Mouse (Mus musculus): Measurements from ENCODE around the gene Ankrd50. TPM values are rescaled to one million over a fixed set of nuclear protein-coding genes. Genes with fewer than 3 reads are reported as not detected.

The Ankrd50 gene
- total and polyA plus RNA-seq, 3 experiments: 26.0 to 36.8 (median 34.0) TPM

- Histone ChIP-seq H3K9ac (ENCODE audit: low read depth, low read length) (no peak overlapping the region), H3K27ac (no peak overlapping the region), H3K36me3 (ENCODE audit: control insufficient read depth, insufficient read depth, low read length) (no peaks in the 10 kb centered on the region), H3K4me3 (no peak overlapping the region), H3K79me2 (replicated peaks; ENCODE audit: control insufficient read depth, insufficient read depth, low read length) (no peaks in the 10 kb centered on the region), H3K4me1 (ENCODE audit: control insufficient read depth, insufficient read depth, low read length) (no peaks in the 10 kb centered on the region), H3K27me3 (ENCODE audit: control insufficient read depth, insufficient read depth, low read length) (no peaks in the 10 kb centered on the region)
- intact Hi-C loops (cut with DNase I): no loop called here
- no peak for TF ChIP-seq CTCF (IDR thresholded peaks at IDR 0.05)
- no peak for TF ChIP-seq EP300 (IDR thresholded peaks at IDR 0.05; ENCODE audit: insufficient read depth, low read depth, low read length)
- TF ChIP-seq POLR2A (IDR thresholded peaks at IDR 0.05; ENCODE audit: insufficient read depth, low read depth, low read length): no peak
- no peak for DNase-seq
- 49% methylated on average over 11 of the region's 11 CpGs for WGBS
Measured at GRCm38 (mm10) chr3:38433495-38434464, 50.9 kb downstream of the Ankrd50 start.

- Histone ChIP-seq H3K79me2 (replicated peaks; ENCODE audit: control insufficient read depth, insufficient read depth, low read length) (no peaks in the 10 kb centered on the region), H3K4me1 (ENCODE audit: control insufficient read depth, insufficient read depth, low read length) (no peaks in the 10 kb centered on the region), H3K27me3 (ENCODE audit: control insufficient read depth, insufficient read depth, low read length) (no peaks in the 10 kb centered on the region), H3K27ac (no peak overlapping the region), H3K9ac (ENCODE audit: low read depth, low read length) (no peak overlapping the region), H3K4me3 (no peak overlapping the region), H3K36me3 (ENCODE audit: control insufficient read depth, insufficient read depth, low read length) (no peaks in the 10 kb centered on the region)
- no peak for DNase-seq
- TF ChIP-seq EP300 (IDR thresholded peaks at IDR 0.05; ENCODE audit: insufficient read depth, low read depth, low read length): no peak
- no peak for TF ChIP-seq CTCF (IDR thresholded peaks at IDR 0.05)
- intact Hi-C loops (cut with DNase I): no loop called here
- WGBS: 88% methylated on average over 5 of the region's 5 CpGs
Measured at GRCm38 (mm10) chr3:38431461-38431860, 53.2 kb downstream of the Ankrd50 start.

- intact Hi-C loops (cut with DNase I): no loop called here
- no peak overlapping the region for H3K27ac ChIP-seq
- no peaks in the 10 kb centered on the region for H3K79me2 ChIP-seq (replicated peaks; ENCODE audit: control insufficient read depth, insufficient read depth, low read length)
- DNase-seq: no peak
- no peaks in the 10 kb centered on the region for H3K36me3 ChIP-seq (ENCODE audit: control insufficient read depth, insufficient read depth, low read length)
- 89% methylated on average over 6 of the region's 6 CpGs for whole genome bisulfite sequencing
- H3K4me1 ChIP-seq (ENCODE audit: control insufficient read depth, insufficient read depth, low read length): no peaks in the 10 kb centered on the region
- no peak overlapping the region for H3K4me3 ChIP-seq
- no peaks in the 10 kb centered on the region for H3K27me3 ChIP-seq (ENCODE audit: control insufficient read depth, insufficient read depth, low read length)
- TF ChIP-seq EP300 (IDR thresholded peaks at IDR 0.05; ENCODE audit: insufficient read depth, low read depth, low read length) (no peak), POLR2A (IDR thresholded peaks at IDR 0.05; ENCODE audit: insufficient read depth, low read depth, low read length) (no peak), CTCF (IDR thresholded peaks at IDR 0.05) (no peak)
- no peak overlapping the region for H3K9ac ChIP-seq (ENCODE audit: low read depth, low read length)
Measured at GRCm38 (mm10) chr3:38431042-38431441, 53.6 kb downstream of the Ankrd50 start.

- Histone ChIP-seq H3K79me2 (replicated peaks; ENCODE audit: control insufficient read depth, insufficient read depth, low read length) (no peaks in the 10 kb centered on the region), H3K36me3 (ENCODE audit: control insufficient read depth, insufficient read depth, low read length) (no peaks in the 10 kb centered on the region), H3K4me3 (no peak overlapping the region), H3K4me1 (ENCODE audit: control insufficient read depth, insufficient read depth, low read length) (peaks cover 2% of the 10 kb centered on the region; the same call in 1 of the 2 replicates), H3K27ac (no peak overlapping the region), H3K27me3 (ENCODE audit: control insufficient read depth, insufficient read depth, low read length) (no peaks in the 10 kb centered on the region), H3K9ac (ENCODE audit: low read depth, low read length) (no peak overlapping the region)
- TF ChIP-seq EP300 (IDR thresholded peaks at IDR 0.05; ENCODE audit: insufficient read depth, low read depth, low read length): no peak
- no peak for TF ChIP-seq CTCF (IDR thresholded peaks at IDR 0.05)
- TF ChIP-seq POLR2A (IDR thresholded peaks at IDR 0.05; ENCODE audit: insufficient read depth, low read depth, low read length): no peak
- DNase-seq: no peak
- intact Hi-C loops (cut with DNase I): no loop called here
- 67% methylated on average over 1 of the region's 1 CpGs for WGBS
Measured at GRCm38 (mm10) chr3:38427200-38427599, 57.4 kb downstream of the Ankrd50 start.

- 46% methylated on average over 4 of the region's 4 CpGs for WGBS
- H3K79me2 ChIP-seq (replicated peaks; ENCODE audit: control insufficient read depth, insufficient read depth, low read length): no peaks in the 10 kb centered on the region
- H3K4me3 ChIP-seq: no peak overlapping the region
- H3K9ac ChIP-seq (ENCODE audit: low read depth, low read length): no peak overlapping the region
- no peaks in the 10 kb centered on the region for H3K36me3 ChIP-seq (ENCODE audit: control insufficient read depth, insufficient read depth, low read length)
- H3K4me1 ChIP-seq (ENCODE audit: control insufficient read depth, insufficient read depth, low read length): peaks cover 2% of the 10 kb centered on the region; the same call in 1 of the 2 replicates
- no peak overlapping the region for H3K27ac ChIP-seq
- intact Hi-C loops (cut with DNase I): no loop called here
- no peaks in the 10 kb centered on the region for H3K27me3 ChIP-seq (ENCODE audit: control insufficient read depth, insufficient read depth, low read length)
- DNase-seq: no peak
- TF ChIP-seq POLR2A (IDR thresholded peaks at IDR 0.05; ENCODE audit: insufficient read depth, low read depth, low read length) (no peak), EP300 (IDR thresholded peaks at IDR 0.05; ENCODE audit: insufficient read depth, low read depth, low read length) (no peak), CTCF (IDR thresholded peaks at IDR 0.05) (no peak)
Measured at GRCm38 (mm10) chr3:38423966-38424365, 60.7 kb downstream of the Ankrd50 start.

- Histone ChIP-seq H3K4me1 (ENCODE audit: control insufficient read depth, insufficient read depth, low read length) (peaks cover 2% of the 10 kb centered on the region; the same call in 1 of the 2 replicates), H3K36me3 (ENCODE audit: control insufficient read depth, insufficient read depth, low read length) (no peaks in the 10 kb centered on the region), H3K27me3 (ENCODE audit: control insufficient read depth, insufficient read depth, low read length) (no peaks in the 10 kb centered on the region), H3K79me2 (replicated peaks; ENCODE audit: control insufficient read depth, insufficient read depth, low read length) (no peaks in the 10 kb centered on the region), H3K4me3 (no peak overlapping the region), H3K27ac (no peak overlapping the region), H3K9ac (ENCODE audit: low read depth, low read length) (no peak overlapping the region)
- TF ChIP-seq POLR2A (IDR thresholded peaks at IDR 0.05; ENCODE audit: insufficient read depth, low read depth, low read length): no peak
- TF ChIP-seq EP300 (IDR thresholded peaks at IDR 0.05; ENCODE audit: insufficient read depth, low read depth, low read length): no peak
- no peak for TF ChIP-seq CTCF (IDR thresholded peaks at IDR 0.05)
- DNase-seq: no peak
- intact Hi-C loops (cut with DNase I): no loop called here
- 93% methylated on average over 3 of the region's 3 CpGs for WGBS
Measured at GRCm38 (mm10) chr3:38419896-38420295, 64.7 kb downstream of the Ankrd50 start.
